Mouse (Mus musculus) CH12.LX (cell line): Measurements from ENCODE around the gene 2310079G19Rik. TPM values are rescaled to one million over a fixed set of nuclear protein-coding genes. Genes with fewer than 3 reads are reported as not detected.

Experiments used
- DNase-seq: peaks from one replicate; pipeline ENCODE4 v3.0.0-alpha.2; 2013; ENCODE audit errors: extremely low read depth
- H3K27ac ChIP-seq: 2 replicates; pipeline ENCODE4 v1.5.1; 2012; ENCODE audit warnings: low read depth, mild to moderate bottlenecking, control low read depth, moderate library complexity; ENCODE audit not compliant: insufficient read depth
- H3K27me3 ChIP-seq: replicated peaks from 2 replicates; pipeline ENCODE3; 2012; ENCODE audit warnings: inconsistent platforms
- H3K36me3 ChIP-seq, 2 experiments: replicated peaks in 1 of 2; 2 replicates each; pipeline versions ENCODE3 to v1.6.1; 2012; ENCODE audit warnings: inconsistent platforms in 1 of 2, low read length in 1 of 2, mild to moderate bottlenecking in 1 of 2, mixed read lengths in 1 of 2, moderate library complexity in 1 of 2; ENCODE audit not compliant: control insufficient read depth in 1 of 2, insufficient read depth in 1 of 2
- H3K4me1 ChIP-seq, 2 experiments: 2 replicates each; pipeline ENCODE4 v1.6.1; 2012; ENCODE audit warnings: inconsistent platforms in 1 of 2, moderate library complexity in 1 of 2; ENCODE audit not compliant: insufficient read depth in 2 of 2, control insufficient read depth in 1 of 2
- H3K4me2 ChIP-seq: 2 replicates; pipeline ENCODE4 v1.6.1; 2012; ENCODE audit warnings: low read depth, mild to moderate bottlenecking, control low read depth; ENCODE audit not compliant: poor library complexity, insufficient read depth, severe bottlenecking
- H3K4me3 ChIP-seq, 3 experiments: fragments of 150-350 bp in 1 of 3; sonication (generic) in 1 of 3; replicated peaks in 1 of 3; 2 replicates each; pipeline versions ENCODE3 to v1.5.1; 2011 to 2012; ENCODE audit warnings: low read depth in 2 of 3, low read length in 2 of 3, mild to moderate bottlenecking in 2 of 3, moderate library complexity in 2 of 3, control low read depth in 1 of 3, improper control_type of control experiment in 1 of 3, inconsistent platforms in 1 of 3, mixed read lengths in 1 of 3; ENCODE audit not compliant: poor library complexity in 1 of 3
- H3K79me2 ChIP-seq: replicated peaks from 2 replicates; pipeline ENCODE4 v1.6.1; 2012; ENCODE audit warnings: mild to moderate bottlenecking, moderate library complexity; ENCODE audit not compliant: control insufficient read depth, poor library complexity, insufficient read depth, severe bottlenecking; ENCODE audit errors: extremely low read depth
- H3K9ac ChIP-seq: 2 replicates; pipeline ENCODE4 v1.6.1; 2012; ENCODE audit warnings: low read depth, mild to moderate bottlenecking, control low read depth, moderate library complexity; ENCODE audit not compliant: insufficient read depth
- H3K9me3 ChIP-seq: replicated peaks from 2 replicates; pipeline ENCODE3; 2012; ENCODE audit warnings: low read length, inconsistent platforms, mixed read lengths
- CHD2 ChIP-seq: IDR thresholded peaks from 2 replicates; pipeline ENCODE4 v1.6.1; 2011; ENCODE audit warnings: low read length, improper control_type of control experiment
- EP300 ChIP-seq: IDR thresholded peaks from 2 replicates; pipeline ENCODE4 v1.6.1; 2011; ENCODE audit warnings: low read length, improper control_type of control experiment
- ETS1 ChIP-seq: conservative IDR thresholded peaks from 2 replicates; pipeline ENCODE4 v1.6.1; 2012; ENCODE audit warnings: low read depth, mild to moderate bottlenecking, inconsistent platforms, low read length, improper control_type of control experiment, moderate library complexity
- HCFC1 ChIP-seq: IDR thresholded peaks from 2 replicates; pipeline ENCODE4 v1.6.1; 2012; ENCODE audit warnings: low read depth, mild to moderate bottlenecking, inconsistent platforms, low read length, improper control_type of control experiment
- JUN ChIP-seq: IDR thresholded peaks from 2 replicates; pipeline ENCODE4 v1.6.1; 2011; ENCODE audit warnings: low read depth, mild to moderate bottlenecking, low read length, improper control_type of control experiment, moderate library complexity; ENCODE audit not compliant: insufficient read depth
- JUND ChIP-seq: conservative IDR thresholded peaks from 2 replicates; pipeline ENCODE4 v1.6.1; 2011; ENCODE audit warnings: low read depth, low read length, improper control_type of control experiment
- MAFK ChIP-seq: IDR thresholded peaks from 2 replicates; pipeline ENCODE4 v1.6.1; 2011; ENCODE audit warnings: low read length, improper control_type of control experiment; ENCODE audit not compliant: insufficient replicate concordance
- MAX ChIP-seq: IDR thresholded peaks from 2 replicates; pipeline ENCODE4 v1.6.1; 2011; ENCODE audit warnings: low read length, improper control_type of control experiment
- MAZ ChIP-seq: IDR thresholded peaks from 2 replicates; pipeline ENCODE4 v1.6.1; 2012; ENCODE audit warnings: low read depth, mild to moderate bottlenecking, inconsistent platforms, low read length, improper control_type of control experiment, moderate library complexity
- MEF2A ChIP-seq: IDR thresholded peaks from 2 replicates; pipeline ENCODE4 v1.6.1; 2014; ENCODE audit warnings: low read depth, mild to moderate bottlenecking, inconsistent platforms, low read length, improper control_type of control experiment, borderline replicate concordance
- MYC ChIP-seq: IDR thresholded peaks from 2 replicates; pipeline ENCODE4 v1.6.1; 2011; ENCODE audit warnings: low read depth, mild to moderate bottlenecking, improper control_type of control experiment, low read length
- PAX5 ChIP-seq: IDR thresholded peaks from 2 replicates; pipeline ENCODE4 v1.6.1; 2012; ENCODE audit warnings: low read length, inconsistent platforms, mixed read lengths
- POLR2A ChIP-seq: IDR thresholded peaks from 2 replicates; pipeline ENCODE4 v1.6.1; 2011; ENCODE audit warnings: low read depth, mild to moderate bottlenecking, improper control_type of control experiment, low read length
- RAD21 ChIP-seq: IDR thresholded peaks from 2 replicates; pipeline ENCODE4 v1.6.1; 2011; ENCODE audit warnings: low read depth, mild to moderate bottlenecking, low read length, improper control_type of control experiment, moderate library complexity
- RCOR1 ChIP-seq: conservative IDR thresholded peaks from 2 replicates; pipeline ENCODE4 v1.6.1; 2012; ENCODE audit warnings: low read depth, mild to moderate bottlenecking, inconsistent platforms, low read length, improper control_type of control experiment
- SIN3A ChIP-seq: IDR thresholded peaks from 2 replicates; pipeline ENCODE4 v1.6.1; 2012; ENCODE audit warnings: low read length, improper control_type of control experiment, inconsistent platforms
- SMC3 ChIP-seq: IDR thresholded peaks from 2 replicates; pipeline ENCODE4 v1.6.1; 2011; ENCODE audit warnings: low read depth, low read length, improper control_type of control experiment
- TBP ChIP-seq: conservative IDR thresholded peaks from 2 replicates; pipeline ENCODE4 v1.6.1; 2011; ENCODE audit warnings: low read depth, low read length, improper control_type of control experiment
- UBTF ChIP-seq: IDR thresholded peaks from 2 replicates; pipeline ENCODE4 v1.6.1; 2012; ENCODE audit warnings: low read depth, mild to moderate bottlenecking, inconsistent platforms, low read length, improper control_type of control experiment, moderate library complexity
- USF2 ChIP-seq: conservative IDR thresholded peaks from 2 replicates; pipeline ENCODE4 v1.6.1; 2011; ENCODE audit warnings: low read depth, low read length, improper control_type of control experiment
- ZKSCAN1 ChIP-seq: IDR thresholded peaks from 2 replicates; pipeline ENCODE4 v1.6.1; 2012; ENCODE audit warnings: low read depth, inconsistent platforms, low read length, improper control_type of control experiment, borderline replicate concordance
- ZNF384 ChIP-seq: IDR thresholded peaks from 2 replicates; pipeline ENCODE4 v1.6.1; 2012; ENCODE audit warnings: low read depth, low read length, improper control_type of control experiment, inconsistent platforms
- dilution Hi-C: fragments of 300-500 bp; cut with MboI; formaldehyde crosslinking; loops from 2 replicates; pipeline ENCODE4 v1.14.3; 2020; ENCODE audit warnings: low sequenced_read_pairs; ENCODE audit not compliant: extremely low pct_unique_long_range_greater_than_20kb, extremely low pct_ligation_motif_present
- in situ Hi-C: fragments of 300-500 bp; cut with MboI; formaldehyde crosslinking; loops from 3 replicates; pipeline ENCODE4 v1.14.3; 2019; ENCODE audit warnings: low sequenced_read_pairs, low pct_ligation_motif_present, low pct_unique_long_range_greater_than_20kb, mixed read lengths
- polyA plus RNA-seq: library from polyadenylated mRNA; unstranded; fragments of >175 nt; gene quantifications from 2 replicates; pipeline ENCODE4 v1.2.1, GENCODE M21; 2012; ENCODE audit warnings: low read depth; ENCODE audit not compliant: insufficient read length
- total RNA-seq, 2 experiments: library from RNA; depleted of rRNA; stranded (reverse); fragments of 300-350 nt in 1 of 2; fragments of >200 nt in 1 of 2; gene quantifications; 2 replicates each; pipeline ENCODE4 v1.2.3; 2012 to 2014

The 2310079G19Rik gene
- total and polyA plus RNA-seq, 3 experiments = not detected

GRCm38 (mm10) chr16:88600303-88600702 is 27.2 kb downstream of the 2310079G19Rik start:
- H3K79me2 ChIP-seq = no peaks in the 10 kb centered on the region
- H3K9me3 ChIP-seq = peaks cover 60% of the 10 kb centered on the region
- dilution Hi-C loops = no loop called here
- no peak for TF ChIP-seq EP300
- no peak for TF ChIP-seq PAX5
- TF ChIP-seq JUN = no peak
- no peak for TF ChIP-seq RCOR1
- no peak for TF ChIP-seq JUND
- no peak for TF ChIP-seq MYC
- no peak for TF ChIP-seq USF2
- TF ChIP-seq RAD21 = no peak
- TF ChIP-seq UBTF = no peak
- TF ChIP-seq ETS1 = no peak
- no peak for TF ChIP-seq MEF2A
- TF ChIP-seq CHD2 = no peak
- TF ChIP-seq MAFK = no peak
- TF ChIP-seq HCFC1 = no peak
- no peak for TF ChIP-seq SMC3
- no peak for TF ChIP-seq ZNF384
- no peak for TF ChIP-seq TBP
- TF ChIP-seq MAZ = no peak
- TF ChIP-seq, all 38 proteins: peak for 0
- in situ Hi-C loops = no loop called here
- Histone ChIP-seq H3K36me3 (no peaks in the 10 kb centered on the region), H3K4me2 (no peak overlapping the region), H3K4me1 (no peaks in the 10 kb centered on the region), H3K4me3 (no peak overlapping the region), H3K27me3 (no peaks in the 10 kb centered on the region), H3K9ac (no peak overlapping the region), H3K27ac (no peak overlapping the region)
- no peak for DNase-seq

- Histone ChIP-seq H3K4me1 (no peaks in the 10 kb centered on the region), H3K27ac (no peak overlapping the region), H3K9me3 (peaks cover 63% of the 10 kb centered on the region), H3K4me3 (no peak overlapping the region), H3K9ac (no peak overlapping the region), H3K36me3 (no peaks in the 10 kb centered on the region), H3K4me2 (no peak overlapping the region), H3K79me2 (no peaks in the 10 kb centered on the region), H3K27me3 (no peaks in the 10 kb centered on the region)
- DNase-seq = no peak
- in situ Hi-C loops = no loop called here
- dilution Hi-C loops = no loop called here
- no peak for TF ChIP-seq SIN3A
- no peak for TF ChIP-seq POLR2A
- no peak for TF ChIP-seq MAX
- no peak for TF ChIP-seq JUND
- TF ChIP-seq ZKSCAN1 = no peak
These were observed 27.8 kb downstream of the 2310079G19Rik start for GRCm38 (mm10) chr16:88599504-88600237.
